Mouse (Mus musculus) heart, embryonic 13.5 days (tissue): ENCODE data around the gene Ntf3. TPM values are rescaled to one million over a fixed set of nuclear protein-coding genes. Genes with fewer than 3 reads are reported as not detected.
A peak's percentile ranks its signal among the peaks of the same experiment; 100 is the strongest.

Source experiments
- ATAC-seq: fragments of 200-750 bp; cut with Nextera tagmentation; 2 replicates; pipeline ENCODE4 v1.8.0; 2017; ENCODE audit warnings: moderate TSS enrichment; ENCODE audit not compliant: insufficient number of reproducible peaks, low FRiP score, low TSS enrichment; ENCODE audit errors: extremely low read depth
- H3K27ac ChIP-seq: fragments of 300-500 bp; sonication (generic); replicated peaks from 2 replicates; pipeline ENCODE4 v1.5.1; 2015; ENCODE audit warnings: moderate library complexity, mild to moderate bottlenecking, inconsistent platforms
- H3K27me3 ChIP-seq: fragments of 300-500 bp; sonication (generic); replicated peaks from 2 replicates; pipeline ENCODE4 v1.6.1; 2015; ENCODE audit warnings: mild to moderate bottlenecking, inconsistent platforms
- H3K36me3 ChIP-seq: fragments of 300-500 bp; sonication (generic); 2 replicates; pipeline ENCODE4 v1.6.1; 2015; ENCODE audit warnings: mild to moderate bottlenecking, inconsistent platforms
- H3K4me1 ChIP-seq: fragments of 300-500 bp; sonication (generic); 2 replicates; pipeline ENCODE4 v1.6.1; 2015; ENCODE audit warnings: inconsistent platforms
- H3K4me2 ChIP-seq: fragments of 300-500 bp; sonication (generic); 2 replicates; pipeline ENCODE4 v1.6.1; 2015; ENCODE audit warnings: inconsistent platforms, mild to moderate bottlenecking, moderate library complexity
- H3K4me3 ChIP-seq: fragments of 300-500 bp; sonication (generic); 2 replicates; pipeline ENCODE4 v1.5.1; 2015; ENCODE audit warnings: moderate library complexity, mild to moderate bottlenecking, inconsistent platforms
- H3K9ac ChIP-seq: fragments of 300-500 bp; sonication (generic); 2 replicates; pipeline ENCODE4 v1.6.1; 2015; ENCODE audit warnings: inconsistent platforms, mild to moderate bottlenecking, moderate library complexity
- H3K9me3 ChIP-seq: fragments of 300-500 bp; sonication (generic); 2 replicates; pipeline ENCODE4 v1.6.1; 2016; ENCODE audit warnings: inconsistent platforms
- WGBS: fragments of 180-500 bp; shearing (Covaris S2); methylation state at CpG from one replicate; pipeline ENCODE4 v1.1.7; 2015; ENCODE audit warnings: mixed read lengths; 5-methylcytosine and 5-hydroxymethylcytosine counted together
- polyA plus RNA-seq: library from polyadenylated mRNA; unstranded; fragments of >200 nt; fragmentation: Nextera tagmentation; extraction: Ambion mirVana; gene quantifications from 2 replicates; pipeline ENCODE4 v1.2.1, GENCODE M21; 2015

Ntf3 gene
- polyA plus RNA-seq, 1 experiment from 2014 or later, result 7.4 TPM

- peak overlapping the region; percentile 48 for H3K27ac ChIP-seq
- peaks cover 9% of the 10 kb centered on the region for H3K9me3 ChIP-seq
These were observed 7.2 kb downstream of the Ntf3 start for GRCm38 (mm10) chr6:126159279-126160066.

GRCm38 (mm10) chr6:126155928-126156327 lies 10.8 kb downstream of the Ntf3 start:
- WGBS, result 86% methylated on average over 2 of the region's 2 CpGs

More at GRCm38 (mm10) chr6:126159279-126160066, 7.2 kb downstream of the Ntf3 start:
- H3K4me2 ChIP-seq, result no peak overlapping the region
- no peak for ATAC-seq
- H3K9ac ChIP-seq, result no peak overlapping the region
- H3K27me3 ChIP-seq, result peaks cover 12% of the 10 kb centered on the region
- H3K4me3 ChIP-seq, result no peak overlapping the region
- 83% methylated on average over 13 of the region's 13 CpGs for WGBS
- no peaks in the 10 kb centered on the region for H3K36me3 ChIP-seq
- peaks cover 66% of the 10 kb centered on the region for H3K4me1 ChIP-seq

GRCm38 (mm10) chr6:126154372-126154982 lies 12.2 kb downstream of the Ntf3 start:
- Histone ChIP-seq H3K36me3 (no peaks in the 10 kb centered on the region), H3K9ac (no peak overlapping the region), H3K4me2 (no peak overlapping the region), H3K4me3 (no peak overlapping the region), H3K27ac (no peak overlapping the region), H3K4me1 (peaks cover 21% of the 10 kb centered on the region), H3K9me3 (peaks cover 9% of the 10 kb centered on the region), H3K27me3 (no peaks in the 10 kb centered on the region; the same call in 1 of the 2 replicates)
- 15% methylated on average over 8 of the region's 8 CpGs for WGBS
- ATAC-seq, result no peak

More at GRCm38 (mm10) chr6:126155928-126156327, 10.8 kb downstream of the Ntf3 start:
- no peak overlapping the region for H3K9ac ChIP-seq
- no peak overlapping the region for H3K4me3 ChIP-seq
- peaks cover 35% of the 10 kb centered on the region for H3K4me1 ChIP-seq
- H3K4me2 ChIP-seq, result no peak overlapping the region
- no peaks in the 10 kb centered on the region for H3K36me3 ChIP-seq
- no peak overlapping the region for H3K27ac ChIP-seq
- no peaks in the 10 kb centered on the region; the same call in 1 of the 2 replicates for H3K27me3 ChIP-seq
- peaks cover 9% of the 10 kb centered on the region for H3K9me3 ChIP-seq
- no peak for ATAC-seq

- no peak overlapping the region for H3K4me3 ChIP-seq
- no peak for ATAC-seq
- H3K4me2 ChIP-seq, result no peak overlapping the region
- H3K27me3 ChIP-seq, result no peaks in the 10 kb centered on the region; the same call in 1 of the 2 replicates
- H3K4me1 ChIP-seq, result peaks cover 16% of the 10 kb centered on the region
- no peaks in the 10 kb centered on the region for H3K36me3 ChIP-seq
- 74% methylated on average over 2 of the region's 2 CpGs for WGBS
- no peak overlapping the region for H3K27ac ChIP-seq
- 0 out of 2 replicates have a peak, but pooled peaks cover 4% of the 10 kb centered on the region for H3K9me3 ChIP-seq
- no peak overlapping the region for H3K9ac ChIP-seq
These were observed 13.6 kb downstream of the Ntf3 start for GRCm38 (mm10) chr6:126153154-126153553.

- ATAC-seq, result no peak
- Histone ChIP-seq H3K36me3 (no peaks in the 10 kb centered on the region), H3K27ac (no peak overlapping the region; the same call in 1 of the 2 replicates), H3K4me2 (no peak overlapping the region), H3K27me3 (no peaks in the 10 kb centered on the region), H3K4me3 (no peak overlapping the region), H3K9ac (no peak overlapping the region), H3K4me1 (peaks cover 44% of the 10 kb centered on the region), H3K9me3 (no peaks in the 10 kb centered on the region)
- WGBS, result 61% methylated on average over 5 of the region's 5 CpGs
These were observed 23.1 kb downstream of the Ntf3 start for GRCm38 (mm10) chr6:126143659-126144058.

- WGBS, result 39% methylated on average over 3 of the region's 3 CpGs
- Histone ChIP-seq H3K27me3 (no peaks in the 10 kb centered on the region), H3K27ac (peak overlapping the region; percentile 75), H3K4me1 (peaks cover 44% of the 10 kb centered on the region), H3K36me3 (no peaks in the 10 kb centered on the region), H3K4me3 (no peak overlapping the region), H3K9me3 (no peaks in the 10 kb centered on the region), H3K4me2 (peak overlapping the region; percentile 52), H3K9ac (no peak overlapping the region)
- ATAC-seq, result no peak
These were observed 24.0 kb downstream of the Ntf3 start for GRCm38 (mm10) chr6:126142741-126143140.

GRCm38 (mm10) chr6:126142021-126142554 lies 24.6 kb downstream of the Ntf3 start:
- peak overlapping the region; percentile 54; the same call in 1 of the 2 replicates for H3K9ac ChIP-seq
- 21% methylated on average over 8 of the region's 8 CpGs for WGBS
- H3K36me3 ChIP-seq, result no peaks in the 10 kb centered on the region
- H3K27ac ChIP-seq, result peak overlapping the region; percentile 75
- peak overlapping the region; percentile 1; the same call in 1 of the 2 replicates for H3K4me3 ChIP-seq
- no peaks in the 10 kb centered on the region for H3K9me3 ChIP-seq
- H3K27me3 ChIP-seq, result no peaks in the 10 kb centered on the region
- H3K4me2 ChIP-seq, result peak overlapping the region; percentile 52
- ATAC-seq, result no peak
- H3K4me1 ChIP-seq, result peaks cover 44% of the 10 kb centered on the region

GRCm38 (mm10) chr6:126141472-126141871 lies 25.2 kb downstream of the Ntf3 start:
- ATAC-seq, result 0 out of 2 replicates have a peak, but pooled peaks have one; percentile 15
- Histone ChIP-seq H3K4me3 (peak overlapping the region; percentile 1), H3K4me1 (peaks cover 44% of the 10 kb centered on the region), H3K27me3 (no peaks in the 10 kb centered on the region), H3K27ac (peak overlapping the region; percentile 75), H3K4me2 (peak overlapping the region; percentile 52), H3K9me3 (no peaks in the 10 kb centered on the region), H3K9ac (peak overlapping the region; percentile 54), H3K36me3 (no peaks in the 10 kb centered on the region)
- WGBS, result 14% methylated on average over 13 of the region's 13 CpGs

GRCm38 (mm10) chr6:126140961-126141360 lies 25.7 kb downstream of the Ntf3 start:
- WGBS, result 22% methylated on average over 6 of the region's 6 CpGs
- H3K36me3 ChIP-seq, result no peaks in the 10 kb centered on the region
- H3K27me3 ChIP-seq, result no peaks in the 10 kb centered on the region
- H3K27ac ChIP-seq, result peak overlapping the region; percentile 75
- peaks cover 44% of the 10 kb centered on the region for H3K4me1 ChIP-seq
- no peak overlapping the region; the same call in 1 of the 2 replicates for H3K4me3 ChIP-seq
- peak overlapping the region; percentile 54 for H3K9ac ChIP-seq
- peak overlapping the region; percentile 52 for H3K4me2 ChIP-seq
- 0 out of 2 replicates have a peak, but pooled peaks have one; percentile 35 for ATAC-seq
- H3K9me3 ChIP-seq, result no peaks in the 10 kb centered on the region

- ATAC-seq, result no peak
- H3K27ac ChIP-seq, result peak overlapping the region; percentile 58; the same call in 1 of the 2 replicates
- 24% methylated on average over 2 of the region's 2 CpGs for WGBS
These were observed 26.3 kb downstream of the Ntf3 start for GRCm38 (mm10) chr6:126140416-126140815.

More at GRCm38 (mm10) chr6:126140416-126140815, 26.3 kb downstream of the Ntf3 start:
- H3K9me3 ChIP-seq, result no peaks in the 10 kb centered on the region
- peaks cover 44% of the 10 kb centered on the region for H3K4me1 ChIP-seq
- H3K4me3 ChIP-seq, result no peak overlapping the region
- no peaks in the 10 kb centered on the region for H3K27me3 ChIP-seq
- H3K9ac ChIP-seq, result no peak overlapping the region
- no peak overlapping the region for H3K4me2 ChIP-seq
- H3K36me3 ChIP-seq, result no peaks in the 10 kb centered on the region
